Mouse (Mus musculus) stomach, embryonic 15.5 days (tissue): ENCODE data around the gene Brip1. TPM values are rescaled to one million over a fixed set of nuclear protein-coding genes. Genes with fewer than 3 reads are reported as not detected.
A peak's percentile ranks its signal among the peaks of the same experiment; 100 is the strongest.

Experiments
- ATAC-seq: fragments of 200-750 bp; cut with Nextera tagmentation; 2 replicates; pipeline ENCODE4 v1.8.0; 2017; ENCODE audit warnings: low read depth, moderate number of reproducible peaks, moderate TSS enrichment; ENCODE audit not compliant: insufficient read depth, low FRiP score
- H3K27ac ChIP-seq: fragments of 300-500 bp; sonication (generic); 2 replicates; pipeline ENCODE4 v1.5.1; 2015; ENCODE audit warnings: mild to moderate bottlenecking, inconsistent platforms
- H3K27me3 ChIP-seq: fragments of 300-500 bp; sonication (generic); replicated peaks from 2 replicates; pipeline ENCODE4 v1.6.1; 2015; ENCODE audit warnings: inconsistent platforms
- H3K36me3 ChIP-seq: fragments of 300-500 bp; sonication (generic); 2 replicates; pipeline ENCODE4 v1.6.1; 2015; ENCODE audit warnings: inconsistent platforms
- H3K4me1 ChIP-seq: fragments of 300-500 bp; sonication (generic); 2 replicates; pipeline ENCODE4 v1.6.1; 2015; ENCODE audit warnings: inconsistent platforms
- H3K4me2 ChIP-seq: fragments of 300-500 bp; sonication (generic); 2 replicates; pipeline ENCODE4 v1.6.1; 2015; ENCODE audit warnings: mild to moderate bottlenecking, inconsistent platforms
- H3K4me3 ChIP-seq: fragments of 300-500 bp; sonication (generic); replicated peaks from 2 replicates; pipeline ENCODE4 v1.5.1; 2015; ENCODE audit warnings: inconsistent platforms
- H3K9ac ChIP-seq: fragments of 300-500 bp; sonication (generic); 2 replicates; pipeline ENCODE4 v1.6.1; 2015; ENCODE audit warnings: inconsistent platforms
- H3K9me3 ChIP-seq: fragments of 300-500 bp; sonication (generic); 2 replicates; pipeline ENCODE4 v1.6.1; 2016; ENCODE audit warnings: inconsistent platforms
- WGBS: fragments of 180-500 bp; shearing (Covaris S2); methylation state at CpG from one replicate; pipeline ENCODE4 v1.1.7; 2015; 5-methylcytosine and 5-hydroxymethylcytosine counted together
- polyA plus RNA-seq: library from polyadenylated mRNA; unstranded; fragments of >200 nt; fragmentation: Nextera tagmentation; extraction: Ambion mirVana; gene quantifications from 2 replicates; pipeline ENCODE4 v1.2.1, GENCODE M21; 2015

The Brip1 gene
- polyA plus RNA-seq, 1 experiment from 2014 or later, result 10.7 TPM

DNA sequence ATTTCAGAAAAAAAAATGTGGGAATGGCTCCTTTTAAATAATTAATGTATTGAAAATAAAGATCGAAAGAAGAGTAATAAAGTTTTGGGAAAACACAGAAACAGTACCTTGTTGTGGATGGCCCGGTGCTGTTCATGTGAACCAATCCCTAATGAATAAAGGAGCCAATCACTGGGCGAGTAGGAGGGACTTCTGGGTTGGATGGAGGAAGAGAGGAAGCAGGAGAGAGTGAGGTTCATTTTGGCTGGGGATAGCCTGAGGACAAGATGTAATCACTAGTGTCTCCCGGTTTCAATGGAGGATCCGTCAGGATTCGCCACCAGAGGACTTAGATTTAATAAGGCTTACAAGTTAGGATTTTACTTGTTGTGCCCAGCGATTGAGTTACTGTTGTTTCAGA lies 145.2 kb downstream of the Brip1 start:
- no peaks in the 10 kb centered on the region for H3K4me1 ChIP-seq
- no peak overlapping the region for H3K4me2 ChIP-seq
- H3K9me3 ChIP-seq, result no peaks in the 10 kb centered on the region
- ATAC-seq, result no peak
- H3K4me3 ChIP-seq, result no peak overlapping the region
- H3K27ac ChIP-seq, result no peak overlapping the region
- no peaks in the 10 kb centered on the region for H3K27me3 ChIP-seq
- WGBS, result 67% methylated on average over 7 of the region's 7 CpGs
- H3K9ac ChIP-seq, result no peak overlapping the region
- H3K36me3 ChIP-seq, result no peaks in the 10 kb centered on the region

DNA sequence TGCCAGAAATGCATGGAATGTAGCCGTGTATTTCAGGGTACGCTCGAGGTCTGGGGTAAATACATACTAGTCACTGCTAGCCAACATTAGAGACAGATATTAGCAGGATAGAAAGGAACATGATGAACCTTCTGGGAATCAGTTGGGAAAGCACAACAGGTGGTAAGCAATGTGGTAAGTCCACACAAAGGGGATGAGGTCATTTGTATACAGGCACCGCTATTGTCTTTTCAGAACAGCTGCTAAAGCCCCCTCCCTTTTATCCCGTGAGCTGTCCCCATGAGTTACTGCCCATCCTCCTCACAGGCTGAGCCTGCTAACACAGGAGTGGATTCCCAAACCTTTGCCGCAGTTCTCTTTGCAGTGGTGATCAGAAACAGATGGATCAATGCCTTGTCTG lies 149.6 kb downstream of the Brip1 start:
- no peak for ATAC-seq
- Histone ChIP-seq H3K27ac (no peak overlapping the region), H3K36me3 (no peaks in the 10 kb centered on the region), H3K4me2 (no peak overlapping the region), H3K9ac (no peak overlapping the region), H3K4me3 (no peak overlapping the region), H3K9me3 (no peaks in the 10 kb centered on the region), H3K27me3 (no peaks in the 10 kb centered on the region), H3K4me1 (no peaks in the 10 kb centered on the region)
- WGBS, result 34% methylated on average over 6 of the region's 6 CpGs

DNA sequence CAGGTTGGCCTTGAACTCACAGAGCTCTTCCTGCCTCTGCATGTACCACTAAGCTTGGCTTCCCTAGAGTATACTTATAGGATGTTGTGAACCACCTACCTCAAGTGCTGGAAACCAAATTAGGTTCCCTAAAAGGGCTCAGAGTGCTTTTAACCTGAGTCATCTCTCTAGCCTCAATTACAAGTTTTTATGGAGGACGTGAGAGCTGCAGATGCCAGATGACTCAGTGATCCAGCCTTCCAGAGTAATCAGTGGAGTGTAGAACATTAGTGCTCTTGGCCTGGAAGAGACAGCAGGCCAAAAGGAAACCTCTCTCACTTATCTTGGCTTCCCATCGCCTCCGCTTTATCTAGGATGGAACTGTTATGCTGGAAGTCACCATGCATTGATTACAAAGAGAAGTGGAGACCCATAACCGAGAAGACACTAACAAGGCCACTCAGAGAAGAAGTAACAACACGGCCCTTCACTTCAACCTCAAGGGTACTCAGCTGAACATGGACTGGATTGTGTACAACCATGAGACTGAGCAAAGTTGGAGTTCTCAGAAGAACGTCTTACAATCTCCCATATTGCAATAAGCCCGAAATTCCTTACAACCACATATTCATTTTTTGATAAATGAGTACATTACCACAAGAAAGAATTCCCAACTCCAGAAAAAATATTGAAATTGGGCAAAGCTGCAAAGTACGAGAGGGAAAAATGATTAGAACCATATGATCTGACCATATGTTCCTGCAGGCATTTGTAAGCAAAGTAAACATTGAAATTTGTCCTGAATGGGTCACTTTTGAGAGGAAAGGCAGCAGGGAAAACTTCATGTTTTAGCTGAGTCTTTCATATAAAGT lies 150.3 kb downstream of the Brip1 start:
- Histone ChIP-seq H3K36me3 (no peaks in the 10 kb centered on the region), H3K4me1 (no peaks in the 10 kb centered on the region), H3K27ac (no peak overlapping the region), H3K27me3 (no peaks in the 10 kb centered on the region), H3K9ac (no peak overlapping the region), H3K9me3 (no peaks in the 10 kb centered on the region), H3K4me3 (no peak overlapping the region), H3K4me2 (no peak overlapping the region)
- 69% methylated on average over 8 of the region's 8 CpGs for WGBS
- ATAC-seq, result no peak

DNA sequence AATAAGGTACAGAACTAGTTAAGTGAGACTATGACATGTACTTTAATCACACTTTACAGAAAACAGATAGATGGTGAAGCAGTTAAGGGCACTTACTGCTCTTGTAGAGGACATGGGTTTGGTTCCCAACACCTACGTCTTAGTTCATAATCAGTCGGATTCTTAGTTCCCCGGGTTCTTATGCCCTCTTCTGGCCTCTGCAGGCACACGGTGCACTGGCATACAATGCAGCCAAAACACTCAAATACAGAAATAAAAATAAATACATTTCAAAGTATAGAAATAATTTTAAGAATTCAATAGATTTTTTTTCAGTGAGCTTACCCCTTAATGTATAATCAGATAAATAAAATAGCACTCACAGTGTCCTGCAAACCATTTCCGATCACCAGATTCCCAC lies 161.0 kb downstream of the Brip1 start:
- H3K36me3 ChIP-seq, result no peaks in the 10 kb centered on the region
- WGBS, result 72% methylated on average over 5 of the region's 5 CpGs

DNA sequence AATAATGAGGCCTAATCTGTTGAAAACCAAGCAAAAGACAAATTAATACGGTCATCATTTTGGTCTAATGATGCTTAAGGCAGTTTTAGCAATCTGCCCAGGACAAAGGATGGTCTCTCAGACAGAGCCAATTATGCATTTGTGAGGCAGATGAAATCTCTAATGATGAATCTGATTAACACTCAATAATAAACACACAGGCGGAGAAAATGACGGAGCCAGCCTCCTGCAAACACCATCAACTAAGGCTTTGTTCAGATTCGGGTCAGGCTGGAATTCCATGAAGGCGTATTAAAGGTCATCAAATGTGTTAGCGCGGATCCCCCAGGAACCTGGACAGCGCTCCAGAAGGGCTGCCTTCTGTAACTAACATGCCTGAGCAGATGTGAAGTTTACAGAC lies 161.6 kb downstream of the Brip1 start:
- no peak for ATAC-seq
- no peak overlapping the region for H3K4me3 ChIP-seq
- no peaks in the 10 kb centered on the region for H3K27me3 ChIP-seq
- no peak overlapping the region for H3K27ac ChIP-seq
- H3K9me3 ChIP-seq, result no peaks in the 10 kb centered on the region
- 61% methylated on average over 8 of the region's 8 CpGs for WGBS
- H3K36me3 ChIP-seq, result no peaks in the 10 kb centered on the region
- H3K4me2 ChIP-seq, result no peak overlapping the region
- H3K9ac ChIP-seq, result no peak overlapping the region
- no peaks in the 10 kb centered on the region for H3K4me1 ChIP-seq

More for the DNA sequence above, 161.0 kb downstream of the Brip1 start:
- Histone ChIP-seq H3K9ac (no peak overlapping the region), H3K9me3 (no peaks in the 10 kb centered on the region), H3K4me2 (no peak overlapping the region), H3K27me3 (no peaks in the 10 kb centered on the region), H3K27ac (no peak overlapping the region), H3K4me1 (no peaks in the 10 kb centered on the region), H3K4me3 (no peak overlapping the region)
- no peak for ATAC-seq

DNA sequence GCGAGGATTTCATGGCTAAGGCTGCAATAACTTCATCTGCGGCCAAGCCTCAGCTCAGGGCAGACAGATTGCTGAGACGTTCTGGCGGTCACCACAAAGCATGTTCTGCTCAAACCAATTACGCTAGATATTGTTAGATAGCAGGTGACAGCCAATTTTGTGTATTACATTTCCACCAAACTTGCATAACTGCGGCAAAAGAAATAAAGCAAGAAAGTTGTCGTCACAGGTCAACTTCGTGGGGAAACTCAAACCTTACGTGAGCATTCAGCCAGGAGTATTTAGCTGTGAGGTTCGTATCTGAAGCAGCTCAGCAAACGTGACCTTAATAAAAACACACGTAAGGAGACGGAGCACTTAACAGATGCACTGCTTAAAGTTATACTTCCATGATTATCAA lies 162.3 kb downstream of the Brip1 start:
- Histone ChIP-seq H3K4me1 (no peaks in the 10 kb centered on the region), H3K9ac (no peak overlapping the region), H3K9me3 (no peaks in the 10 kb centered on the region), H3K4me2 (no peak overlapping the region), H3K27me3 (no peaks in the 10 kb centered on the region), H3K27ac (no peak overlapping the region), H3K4me3 (no peak overlapping the region), H3K36me3 (no peaks in the 10 kb centered on the region)
- 69% methylated on average over 13 of the region's 13 CpGs for WGBS
- no peak for ATAC-seq

DNA sequence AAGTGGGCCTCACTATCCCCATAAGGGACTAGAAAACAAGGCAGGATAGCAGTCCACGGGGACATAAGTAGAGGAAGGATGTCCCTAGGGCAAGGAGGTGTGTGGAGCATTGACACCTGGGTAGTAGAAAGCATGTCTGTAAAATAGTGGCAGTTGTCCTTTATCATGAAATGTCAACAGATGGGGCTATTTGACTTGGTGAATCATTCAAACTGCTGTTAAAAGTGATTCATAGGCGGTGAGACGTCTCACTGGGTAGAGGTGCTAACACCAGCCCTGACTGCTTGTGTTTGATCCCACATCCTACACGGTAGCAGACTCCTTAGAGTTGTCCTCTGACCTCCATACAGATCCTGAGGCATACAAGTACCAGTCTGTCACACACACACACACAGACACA lies 168.1 kb downstream of the Brip1 start:
- ATAC-seq, result no peak
- 62% methylated on average over 4 of the region's 4 CpGs for WGBS
- no peak overlapping the region for H3K4me3 ChIP-seq
- no peaks in the 10 kb centered on the region for H3K27me3 ChIP-seq
- H3K9ac ChIP-seq, result no peak overlapping the region
- H3K9me3 ChIP-seq, result no peaks in the 10 kb centered on the region
- no peaks in the 10 kb centered on the region for H3K36me3 ChIP-seq
- H3K4me2 ChIP-seq, result no peak overlapping the region
- no peaks in the 10 kb centered on the region for H3K4me1 ChIP-seq
- no peak overlapping the region for H3K27ac ChIP-seq

DNA sequence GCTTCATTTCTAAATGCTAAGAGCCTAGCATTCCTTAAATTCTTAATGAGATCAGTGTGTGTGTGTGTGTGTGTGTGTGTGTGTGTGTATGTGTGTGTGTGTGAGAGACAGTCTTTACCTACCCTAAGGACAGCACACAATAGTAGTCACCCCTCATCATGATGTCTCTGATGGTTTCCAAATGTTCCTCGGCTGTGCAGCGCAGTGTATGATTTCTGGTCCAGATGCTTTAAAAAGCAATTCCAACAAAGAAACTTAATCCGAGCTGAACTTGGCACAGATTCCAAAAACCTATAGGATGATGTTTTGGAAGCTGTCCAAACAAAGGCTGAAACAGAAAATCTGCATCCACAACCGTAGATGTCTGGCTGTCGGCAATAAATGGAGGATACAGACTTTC lies 173.0 kb downstream of the Brip1 start:
- no peaks in the 10 kb centered on the region for H3K27me3 ChIP-seq
- H3K9me3 ChIP-seq, result no peaks in the 10 kb centered on the region
- no peak; the same call in 1 of the 2 replicates for ATAC-seq
- H3K4me3 ChIP-seq, result no peak overlapping the region
- WGBS, result 33% methylated on average over 5 of the region's 5 CpGs
- no peaks in the 10 kb centered on the region for H3K36me3 ChIP-seq
- 0 out of 2 replicates have a peak, but pooled peaks cover 6% of the 10 kb centered on the region for H3K4me1 ChIP-seq
- no peak overlapping the region for H3K4me2 ChIP-seq
- no peak overlapping the region for H3K27ac ChIP-seq
- H3K9ac ChIP-seq, result no peak overlapping the region

DNA sequence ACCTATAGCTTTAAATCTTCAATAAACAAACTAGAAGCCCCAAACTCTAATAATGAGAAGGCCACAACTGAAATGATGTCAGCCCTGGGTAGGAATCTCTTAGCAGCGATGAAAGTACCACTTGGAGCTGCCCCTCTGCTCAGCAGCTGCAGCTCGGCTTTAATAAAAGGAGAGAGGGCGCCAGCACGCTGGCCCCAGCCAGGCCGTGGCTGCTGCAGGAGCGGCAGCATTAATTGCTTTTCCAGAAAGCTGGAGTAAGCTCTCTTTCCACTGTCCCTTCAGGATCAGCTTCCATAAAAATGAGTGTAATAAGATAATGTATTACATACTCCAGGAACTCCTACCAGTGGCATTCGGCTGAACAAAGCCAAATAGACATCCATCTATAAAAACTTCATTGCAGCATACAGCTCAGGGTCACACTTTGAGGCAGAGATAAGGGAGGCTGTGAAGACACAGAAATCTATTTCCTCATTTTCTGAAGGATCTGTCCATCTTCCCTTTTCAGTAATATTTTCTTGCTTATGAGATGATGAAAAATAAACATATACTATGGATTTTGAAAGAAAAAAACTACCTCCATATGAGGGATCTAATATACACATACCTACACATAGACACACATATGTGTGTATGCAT lies 174.3 kb downstream of the Brip1 start:
- Histone ChIP-seq H3K4me3 (no peak overlapping the region), H3K4me1 (0 out of 2 replicates have a peak, but pooled peaks cover 6% of the 10 kb centered on the region), H3K9ac (no peak overlapping the region), H3K9me3 (no peaks in the 10 kb centered on the region), H3K36me3 (no peaks in the 10 kb centered on the region), H3K4me2 (no peak overlapping the region), H3K27ac (no peak overlapping the region), H3K27me3 (no peaks in the 10 kb centered on the region)
- ATAC-seq, result no peak
- WGBS, result 36% methylated on average over 7 of the region's 7 CpGs

DNA sequence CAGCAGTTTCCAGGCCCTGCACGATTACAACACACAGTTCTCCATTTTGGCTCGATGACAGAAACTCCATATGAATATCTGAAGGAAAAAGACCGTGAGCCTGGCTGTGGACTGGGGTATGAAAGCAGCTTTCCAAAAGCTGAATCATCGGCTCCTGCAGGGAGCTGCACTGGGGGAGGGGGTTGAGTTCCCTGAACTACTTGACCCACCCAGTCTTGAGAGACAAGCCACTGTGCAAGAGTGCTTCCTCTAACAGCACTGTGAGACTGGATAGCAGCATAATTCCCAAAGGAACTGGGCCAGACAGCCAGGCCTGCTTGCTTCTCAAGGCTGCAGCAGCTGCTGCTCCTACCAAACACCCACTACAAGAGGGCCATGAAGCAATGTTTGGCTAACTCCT lies 178.6 kb downstream of the Brip1 start:
- ATAC-seq, result peak; percentile 81; the same call in 1 of the 2 replicates

DNA sequence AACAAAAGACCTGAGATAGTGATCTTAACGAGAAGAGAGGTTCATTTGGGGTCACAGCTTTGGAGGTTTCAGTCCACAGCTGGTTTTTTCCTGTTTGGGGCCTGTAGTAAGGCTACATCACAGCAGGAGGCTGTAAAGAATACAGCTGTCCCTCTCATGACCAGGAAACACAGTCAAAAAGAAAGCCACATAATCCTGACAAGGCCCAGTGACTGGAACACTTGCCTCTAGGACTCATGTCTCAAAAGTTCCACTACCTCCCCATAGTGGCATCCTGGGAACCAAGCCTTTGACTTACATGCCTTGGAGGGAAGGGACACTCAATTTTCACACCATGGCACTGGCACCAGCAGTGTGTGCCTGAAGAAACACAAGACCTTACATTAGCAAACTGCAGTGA lies 181.0 kb downstream of the Brip1 start:
- Histone ChIP-seq H3K4me1 (no peaks in the 10 kb centered on the region), H3K27me3 (no peaks in the 10 kb centered on the region), H3K36me3 (no peaks in the 10 kb centered on the region), H3K4me3 (no peak overlapping the region), H3K9me3 (no peaks in the 10 kb centered on the region), H3K9ac (no peak overlapping the region), H3K27ac (no peak overlapping the region), H3K4me2 (no peak overlapping the region)
- ATAC-seq, result no peak
- WGBS, result 26% methylated on average over 1 of the region's 1 CpGs

More for the DNA sequence above, 178.6 kb downstream of the Brip1 start:
- H3K4me2 ChIP-seq, result no peak overlapping the region
- H3K4me3 ChIP-seq, result no peak overlapping the region
- WGBS, result 30% methylated on average over 4 of the region's 4 CpGs
- no peak overlapping the region for H3K9ac ChIP-seq
- no peaks in the 10 kb centered on the region for H3K27me3 ChIP-seq
- H3K9me3 ChIP-seq, result no peaks in the 10 kb centered on the region
- H3K36me3 ChIP-seq, result no peaks in the 10 kb centered on the region
- H3K27ac ChIP-seq, result peak overlapping the region; percentile 52
- H3K4me1 ChIP-seq, result 0 out of 2 replicates have a peak, but pooled peaks cover 6% of the 10 kb centered on the region

DNA sequence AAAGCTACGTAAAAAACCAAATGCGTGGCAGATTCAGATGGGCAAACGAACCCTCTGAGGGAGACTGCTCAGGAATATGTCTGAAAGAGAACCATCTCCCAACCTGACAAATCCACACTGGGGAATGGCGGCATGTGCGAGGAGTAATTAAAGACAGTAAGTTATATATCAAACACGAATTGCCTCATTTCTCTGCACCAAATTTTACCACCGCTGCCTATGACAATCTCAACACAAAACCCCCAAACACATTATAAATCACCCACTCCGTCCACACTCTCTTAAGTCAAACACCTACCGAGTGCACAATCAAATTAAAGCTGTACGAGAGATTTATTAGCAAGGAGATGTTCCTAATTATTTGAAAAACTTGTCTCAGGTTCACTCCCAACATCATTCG lies 184.8 kb downstream of the Brip1 start:
- WGBS, result 54% methylated on average over 11 of the region's 11 CpGs
- H3K27me3 ChIP-seq, result no peaks in the 10 kb centered on the region

More for the DNA sequence above, 184.8 kb downstream of the Brip1 start:
- Histone ChIP-seq H3K4me1 (no peaks in the 10 kb centered on the region), H3K4me2 (no peak overlapping the region), H3K9me3 (no peaks in the 10 kb centered on the region), H3K36me3 (no peaks in the 10 kb centered on the region), H3K9ac (no peak overlapping the region), H3K4me3 (no peak overlapping the region), H3K27ac (no peak overlapping the region)
- no peak for ATAC-seq
